Mouse (Mus musculus): ENCODE measurements around the gene Setd1a.

GRCm38 (mm10) chr7:127751619-127752018, 24.9 kb upstream of the Setd1a start:
- TF ChIP-seq CTCF (IDR thresholded peaks at IDR 0.05; ENCODE audit: borderline replicate concordance, control insufficient read depth, extremely low read depth, insufficient read depth, low read length, poor library complexity) (no peak), POLR2A (IDR thresholded peaks at IDR 0.05; ENCODE audit: control insufficient read depth, extremely low read depth, insufficient read depth, low read length, poor library complexity) (no peak)

Measured in thymus, adult 2 months (tissue).